Mouse (Mus musculus) midbrain, embryonic 14.5 days (tissue): ENCODE results near the gene Osbpl3. TPM values are rescaled to one million over a fixed set of nuclear protein-coding genes. Genes with fewer than 3 reads are reported as not detected.
A peak's percentile ranks its signal among the peaks of the same experiment; 100 is the strongest.

ENCODE experiments used
- ATAC-seq: fragments of 200-750 bp; cut with Nextera tagmentation; 2 replicates; pipeline ENCODE4 v1.8.0; 2017; ENCODE audit warnings: moderate number of reproducible peaks, moderate library complexity; ENCODE audit not compliant: low FRiP score, low TSS enrichment
- DNase-seq: peaks from one replicate; pipeline ENCODE4 v3.0.0-alpha.2; 2015
- H3K27ac ChIP-seq: fragments of 300-500 bp; sonication (generic); replicated peaks from 2 replicates; pipeline ENCODE4 v1.5.1; 2014; ENCODE audit warnings: mild to moderate bottlenecking, low read depth, low read length, moderate library complexity
- H3K27me3 ChIP-seq: fragments of 300-500 bp; sonication (generic); 2 replicates; pipeline ENCODE4 v1.6.1; 2014; ENCODE audit warnings: low read length, control low read depth, mixed read lengths; ENCODE audit not compliant: control insufficient read depth, insufficient read depth
- H3K36me3 ChIP-seq: fragments of 300-500 bp; sonication (generic); 2 replicates; pipeline ENCODE4 v1.6.1; 2014; ENCODE audit warnings: low read length, control low read depth; ENCODE audit not compliant: control insufficient read depth, insufficient read depth
- H3K4me1 ChIP-seq: fragments of 300-500 bp; sonication (generic); 2 replicates; pipeline ENCODE4 v1.6.1; 2014; ENCODE audit warnings: mild to moderate bottlenecking, antibody characterized with exemption, low read length, control low read depth; ENCODE audit not compliant: control insufficient read depth, insufficient read depth
- H3K4me2 ChIP-seq: fragments of 300-500 bp; sonication (generic); 2 replicates; pipeline ENCODE4 v1.6.1; 2014; ENCODE audit warnings: mild to moderate bottlenecking, low read length, moderate library complexity
- H3K4me3 ChIP-seq: fragments of 300-500 bp; sonication (generic); replicated peaks from 2 replicates; pipeline ENCODE4 v1.5.1; 2014; ENCODE audit warnings: low read depth, low read length
- H3K9ac ChIP-seq: fragments of 300-500 bp; sonication (generic); replicated peaks from 2 replicates; pipeline ENCODE4 v1.6.1; 2014; ENCODE audit warnings: mild to moderate bottlenecking, low read length, moderate library complexity
- H3K9me3 ChIP-seq: fragments of 300-500 bp; sonication (generic); 2 replicates; pipeline ENCODE4 v1.6.1; 2016; ENCODE audit warnings: low read length, control low read depth, mixed read lengths; ENCODE audit not compliant: control insufficient read depth
- WGBS: fragments of 180-500 bp; shearing (Covaris S2); extraction: QIAGEN DNeasy Blood & Tissue Kit; methylation state at CpG from one replicate; pipeline ENCODE4 v1.1.7; 2014; 5-methylcytosine and 5-hydroxymethylcytosine counted together
- polyA plus RNA-seq: library from polyadenylated mRNA; unstranded; fragments of >200 nt; fragmentation: Nextera tagmentation; extraction: Ambion mirVana; gene quantifications from 2 replicates; pipeline ENCODE4 v1.2.1, GENCODE M21; 2014

Osbpl3 gene
- polyA plus RNA-seq, 1 experiment from 2014 or later = 5.5 TPM

- DNase-seq (no peak), ATAC-seq (no peak)
- Histone ChIP-seq H3K4me1 (0 out of 2 replicates have a peak, but pooled peaks cover under 1% of the 10 kb centered on the region), H3K9me3 (no peaks in the 10 kb centered on the region), H3K4me2 (no peak overlapping the region), H3K27ac (no peak overlapping the region), H3K9ac (no peak overlapping the region), H3K36me3 (no peaks in the 10 kb centered on the region), H3K27me3 (no peaks in the 10 kb centered on the region), H3K4me3 (no peak overlapping the region)
These were observed 4.2 kb upstream of the Osbpl3 start for GRCm38 (mm10) chr6:50460246-50460645.

- no peaks in the 10 kb centered on the region for H3K9me3 ChIP-seq
- peaks cover 8% of the 10 kb centered on the region; the same call in 1 of the 2 replicates for H3K4me1 ChIP-seq
- H3K36me3 ChIP-seq = no peaks in the 10 kb centered on the region
- no peak overlapping the region for H3K9ac ChIP-seq
- H3K4me3 ChIP-seq = no peak overlapping the region
- no peak overlapping the region for H3K27ac ChIP-seq
- ATAC-seq (no peak), DNase-seq (no peak)
- H3K4me2 ChIP-seq = no peak overlapping the region
- WGBS = 82% methylated on average over 5 of the region's 5 CpGs
- no peaks in the 10 kb centered on the region for H3K27me3 ChIP-seq
These were observed 3.3 kb upstream of the Osbpl3 start for GRCm38 (mm10) chr6:50459271-50459670.

- Histone ChIP-seq H3K4me1 (peaks cover 8% of the 10 kb centered on the region; the same call in 1 of the 2 replicates), H3K27ac (no peak overlapping the region), H3K9ac (no peak overlapping the region), H3K27me3 (no peaks in the 10 kb centered on the region), H3K4me3 (no peak overlapping the region), H3K4me2 (no peak overlapping the region), H3K9me3 (no peaks in the 10 kb centered on the region), H3K36me3 (no peaks in the 10 kb centered on the region)
- WGBS = 91% methylated on average over 12 of the region's 12 CpGs
- no peak for ATAC-seq
- DNase-seq = no peak
These were observed 1.7 kb upstream of the Osbpl3 start for GRCm38 (mm10) chr6:50457551-50458348.

- H3K4me2 ChIP-seq = peak overlapping the region; percentile 95
- H3K9ac ChIP-seq = no peak overlapping the region
- H3K9me3 ChIP-seq = no peaks in the 10 kb centered on the region
- no peaks in the 10 kb centered on the region for H3K36me3 ChIP-seq
- DNase-seq (no peak), ATAC-seq (no peak)
- peaks cover 8% of the 10 kb centered on the region; the same call in 1 of the 2 replicates for H3K4me1 ChIP-seq
- H3K4me3 ChIP-seq = no peak overlapping the region
- no peaks in the 10 kb centered on the region for H3K27me3 ChIP-seq
- WGBS = 67% methylated on average over 14 of the region's 14 CpGs
- no peak overlapping the region for H3K27ac ChIP-seq
These were observed 705 bp upstream of the Osbpl3 start for GRCm38 (mm10) chr6:50456706-50457105.

GRCm38 (mm10) chr6:50455102-50455828 lies 736 bp downstream of the Osbpl3 start:
- Histone ChIP-seq H3K4me1 (peaks cover 8% of the 10 kb centered on the region; the same call in 1 of the 2 replicates), H3K27ac (peak overlapping the region; percentile 45), H3K9ac (peak overlapping the region; percentile 64), H3K9me3 (no peaks in the 10 kb centered on the region), H3K27me3 (no peaks in the 10 kb centered on the region), H3K4me2 (peak overlapping the region; percentile 95), H3K36me3 (no peaks in the 10 kb centered on the region), H3K4me3 (peak overlapping the region; percentile 58)
- WGBS = under 1% methylated on average over 39 of the region's 39 CpGs
- ATAC-seq (peak; percentile 59), DNase-seq (peak; percentile 72)

- H3K9me3 ChIP-seq = no peaks in the 10 kb centered on the region
- no peak overlapping the region for H3K4me3 ChIP-seq
- peaks cover 8% of the 10 kb centered on the region; the same call in 1 of the 2 replicates for H3K4me1 ChIP-seq
- DNase-seq (peak; percentile 65), ATAC-seq (no peak)
- no peak overlapping the region for H3K27ac ChIP-seq
- no peaks in the 10 kb centered on the region for H3K36me3 ChIP-seq
- H3K9ac ChIP-seq = no peak overlapping the region
- 25% methylated on average over 6 of the region's 6 CpGs for WGBS
- H3K27me3 ChIP-seq = no peaks in the 10 kb centered on the region
- peak overlapping the region; percentile 9; the same call in 1 of the 2 replicates for H3K4me2 ChIP-seq
These were observed 2.4 kb downstream of the Osbpl3 start for GRCm38 (mm10) chr6:50453651-50454050.

GRCm38 (mm10) chr6:50452220-50452619 lies 3.8 kb downstream of the Osbpl3 start:
- H3K4me1 ChIP-seq = peaks cover 8% of the 10 kb centered on the region; the same call in 1 of the 2 replicates
- no peak overlapping the region for H3K4me2 ChIP-seq
- ATAC-seq = no peak
- no peak overlapping the region for H3K4me3 ChIP-seq
- no peak overlapping the region for H3K9ac ChIP-seq
- H3K27ac ChIP-seq = no peak overlapping the region
- DNase-seq = no peak
- H3K36me3 ChIP-seq = no peaks in the 10 kb centered on the region
- no peaks in the 10 kb centered on the region for H3K27me3 ChIP-seq
- no peaks in the 10 kb centered on the region for H3K9me3 ChIP-seq
- 96% methylated on average over 10 of the region's 10 CpGs for WGBS

- H3K9ac ChIP-seq = no peak overlapping the region
- 34% methylated on average over 2 of the region's 2 CpGs for WGBS
- H3K27me3 ChIP-seq = no peaks in the 10 kb centered on the region
- no peaks in the 10 kb centered on the region for H3K36me3 ChIP-seq
- H3K9me3 ChIP-seq = no peaks in the 10 kb centered on the region
- no peak overlapping the region for H3K4me2 ChIP-seq
- ATAC-seq (no peak), DNase-seq (peak; percentile 59)
- H3K4me3 ChIP-seq = no peak overlapping the region
- no peak overlapping the region for H3K27ac ChIP-seq
- H3K4me1 ChIP-seq = no peaks in the 10 kb centered on the region
These were observed 10.4 kb downstream of the Osbpl3 start for GRCm38 (mm10) chr6:50445616-50446015.
